Mouse (Mus musculus): ENCODE measurements around the gene Mcfd2.
"Not testable (repeated sequence)": the region's sequence is repeated elsewhere in the genome, so short reads cannot be mapped to it uniquely, and the experiment has no call there.

Gene Mcfd2

GRCm38 (mm10) chr17:87265792-87266186 is at the start of gene Mcfd2:
Gene Mcfd2 (minus strand): TSS chr17:87265935.
- peak; percentile 94 for DNase-seq (ENCODE audit: low spot score)

GRCm38 (mm10) chr17:87315021-87315531 is 49.3 kb upstream of the Mcfd2 start:
- DNase-seq (ENCODE audit: low spot score): peak; percentile 94

GRCm38 (mm10) chr17:87314530-87314946 is 48.8 kb upstream of the Mcfd2 start:
- no peak for DNase-seq (ENCODE audit: low spot score)

GRCm38 (mm10) chr17:87314121-87314520 is 48.4 kb upstream of the Mcfd2 start:
- DNase-seq (ENCODE audit: low spot score): no peak

GRCm38 (mm10) chr17:87312924-87313870 is 47.5 kb upstream of the Mcfd2 start:
- no peak for DNase-seq (ENCODE audit: low spot score)

GRCm38 (mm10) chr17:87312351-87312750 is 46.6 kb upstream of the Mcfd2 start:
- DNase-seq (ENCODE audit: low spot score): no peak

- DNase-seq (ENCODE audit: low spot score): no peak
These were observed 44.8 kb upstream of the Mcfd2 start for GRCm38 (mm10) chr17:87310497-87310896.

- no peak for DNase-seq (ENCODE audit: low spot score)
These were observed 43.5 kb upstream of the Mcfd2 start for GRCm38 (mm10) chr17:87309073-87309788.

- no peak for DNase-seq (ENCODE audit: low spot score)
These were observed 41.0 kb upstream of the Mcfd2 start for GRCm38 (mm10) chr17:87306746-87307145.

- DNase-seq (ENCODE audit: low spot score): no peak
These were observed 39.3 kb upstream of the Mcfd2 start for GRCm38 (mm10) chr17:87305065-87305464.

GRCm38 (mm10) chr17:87304151-87304894 is 38.6 kb upstream of the Mcfd2 start:
- no peak for DNase-seq (ENCODE audit: low spot score)

- no peak for DNase-seq (ENCODE audit: low spot score)
These were observed 36.5 kb upstream of the Mcfd2 start for GRCm38 (mm10) chr17:87302014-87302794.

GRCm38 (mm10) chr17:87301607-87302006 is 35.9 kb upstream of the Mcfd2 start:
- not testable (repeated sequence) for DNase-seq (ENCODE audit: low spot score)

GRCm38 (mm10) chr17:87300340-87300739 is 34.6 kb upstream of the Mcfd2 start:
- no peak for DNase-seq (ENCODE audit: low spot score)

- DNase-seq (ENCODE audit: low spot score): no peak
These were observed 33.2 kb upstream of the Mcfd2 start for GRCm38 (mm10) chr17:87298944-87299343.

- not testable (repeated sequence) for DNase-seq (ENCODE audit: low spot score)
These were observed 31.0 kb upstream of the Mcfd2 start for GRCm38 (mm10) chr17:87296701-87297100.

- DNase-seq (ENCODE audit: low spot score): no peak
These were observed 30.0 kb upstream of the Mcfd2 start for GRCm38 (mm10) chr17:87295738-87296137.

GRCm38 (mm10) chr17:87293125-87293524 is 27.4 kb upstream of the Mcfd2 start:
- DNase-seq (ENCODE audit: low spot score): no peak

- DNase-seq (ENCODE audit: low spot score): no peak
These were observed 26.0 kb upstream of the Mcfd2 start for GRCm38 (mm10) chr17:87291782-87292181.

GRCm38 (mm10) chr17:87291037-87291436 is 25.3 kb upstream of the Mcfd2 start:
- DNase-seq (ENCODE audit: low spot score): no peak

- no peak for DNase-seq (ENCODE audit: low spot score)
These were observed 23.6 kb upstream of the Mcfd2 start for GRCm38 (mm10) chr17:87289367-87289766.

Measured in ovary, postnatal 14 days (tissue).